Mouse (Mus musculus): Measurements from ENCODE around the gene Syt7.

GRCm38 (mm10) chr19:10433225-10433624 lies 44.3 kb downstream of the Syt7 start:
- TF ChIP-seq POLR2A (IDR thresholded peaks at IDR 0.05; ENCODE audit: borderline replicate concordance, insufficient read depth, low read length) (no peak), CTCF (IDR thresholded peaks at IDR 0.05; ENCODE audit: borderline replicate concordance, insufficient read depth, low read depth, low read length) (no peak)
